Mouse (Mus musculus) myocyte (in vitro differentiated cells): ENCODE data around the gene Ttll5.

Source experiments
- POLR2A ChIP-seq: IDR thresholded peaks from one replicate; pipeline ENCODE4 v1.6.1; 2011; ENCODE audit warnings: low read depth, mild to moderate bottlenecking, control low read depth, moderate library complexity; ENCODE audit not compliant: insufficient read length
- TCF3 ChIP-seq: IDR thresholded peaks from one replicate; pipeline ENCODE4 v1.6.1; 2011; ENCODE audit warnings: low read depth, control low read depth; ENCODE audit not compliant: insufficient read length

DNA sequence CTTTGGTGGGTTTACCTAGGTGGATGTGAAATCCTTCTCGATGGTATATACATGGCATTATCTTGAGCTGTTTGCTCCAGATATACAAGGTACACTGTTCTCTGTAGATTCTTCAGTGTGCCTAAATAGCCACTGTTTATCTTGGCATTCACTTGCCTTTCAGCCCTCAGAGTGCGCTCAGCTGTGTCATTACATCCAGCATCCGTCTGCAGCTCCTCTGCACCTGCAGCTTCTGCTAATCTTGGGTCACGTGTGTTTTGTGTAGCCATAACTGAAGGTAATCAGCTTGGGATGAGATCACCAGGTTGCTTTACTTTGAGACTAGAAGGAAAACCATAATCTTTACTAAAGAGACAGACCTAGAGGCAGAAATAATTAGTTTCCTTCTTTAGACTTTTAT lies 42.2 kb downstream of the Ttll5 start:
- TF ChIP-seq POLR2A (no peak), TCF3 (no peak)
